Mouse (Mus musculus) forebrain, postnatal 0 days (tissue): ENCODE measurements at regions not wholly inside any gene's neighbourhood (a gene's known extent, or its start where the extent isn't known, plus 50 kb on each side); places are given as distances from the start of the nearest gene placed in this dataset.

ENCODE experiments used
- ATAC-seq: fragments of 200-750 bp; cut with Nextera tagmentation; 2 replicates; pipeline ENCODE4 v1.8.0; 2017; ENCODE audit warnings: mild to moderate bottlenecking, moderate library complexity
- DNase-seq: peaks from one replicate; pipeline ENCODE4 v3.0.0-alpha.2; 2015
- H3K27ac ChIP-seq: fragments of 300-500 bp; sonication (generic); 2 replicates; pipeline ENCODE4 v1.5.1; 2014; ENCODE audit warnings: low read depth, mild to moderate bottlenecking, antibody characterized with exemption, low read length, moderate library complexity, mixed read lengths
- H3K27me3 ChIP-seq: fragments of 300-500 bp; sonication (generic); 2 replicates; pipeline ENCODE4 v1.6.1; 2014; ENCODE audit warnings: mild to moderate bottlenecking, low read length, mixed read lengths; ENCODE audit not compliant: insufficient read depth
- H3K36me3 ChIP-seq: fragments of 300-500 bp; sonication (generic); 2 replicates; pipeline ENCODE4 v1.6.1; 2014; ENCODE audit warnings: mild to moderate bottlenecking, moderate library complexity; ENCODE audit not compliant: insufficient read depth
- H3K4me1 ChIP-seq: fragments of 300-500 bp; sonication (generic); 2 replicates; pipeline ENCODE4 v1.6.1; 2014; ENCODE audit warnings: antibody characterized with exemption; ENCODE audit not compliant: insufficient read depth
- H3K4me2 ChIP-seq: fragments of 300-500 bp; sonication (generic); 2 replicates; pipeline ENCODE4 v1.6.1; 2014; ENCODE audit warnings: low read depth, mild to moderate bottlenecking, moderate library complexity
- H3K4me3 ChIP-seq: fragments of 300-500 bp; sonication (generic); 2 replicates; pipeline ENCODE4 v1.5.1; 2014; ENCODE audit warnings: low read depth, low read length, mixed read lengths
- H3K9ac ChIP-seq: fragments of 300-500 bp; sonication (generic); 2 replicates; pipeline ENCODE4 v1.6.1; 2014; ENCODE audit warnings: mild to moderate bottlenecking
- H3K9me3 ChIP-seq: fragments of 300-500 bp; sonication (generic); 2 replicates; pipeline ENCODE4 v1.6.1; 2016; ENCODE audit warnings: low read length
- CTCF ChIP-seq: sonication (generic); IDR thresholded peaks from 2 replicates; pipeline ENCODE4 v1.5.1; 2016; ENCODE audit warnings: antibody characterized with exemption, control low read depth, low read depth
- WGBS: fragments of 180-500 bp; shearing (Covaris S2); extraction: QIAGEN DNeasy Blood & Tissue Kit; methylation state at CpG from one replicate; pipeline ENCODE4 v1.1.7; 2014; 5-methylcytosine and 5-hydroxymethylcytosine counted together

- ATAC-seq = no peak
- WGBS = 5% methylated on average over 9 of the region's 9 CpGs
- peak; percentile 39 for TF ChIP-seq CTCF
Observed at GRCm38 (mm10) chr3:73134316-73134715, 76.7 kb upstream of the Slitrk3 start.

GRCm38 (mm10) chr3:73125143-73125542 lies 67.5 kb upstream of the Slitrk3 start:
- no peaks in the 10 kb centered on the region for H3K36me3 ChIP-seq
- DNase-seq = no peak
- no peaks in the 10 kb centered on the region for H3K4me1 ChIP-seq
- WGBS = 81% methylated on average over 4 of the region's 4 CpGs
- H3K27me3 ChIP-seq = no peaks in the 10 kb centered on the region
- no peak overlapping the region for H3K9ac ChIP-seq
- H3K4me2 ChIP-seq = no peak overlapping the region
- H3K4me3 ChIP-seq = no peak overlapping the region
- no peak for TF ChIP-seq CTCF
- H3K9me3 ChIP-seq = 0 out of 2 replicates have a peak, but pooled peaks cover 3% of the 10 kb centered on the region
- H3K27ac ChIP-seq = no peak overlapping the region
- no peak for ATAC-seq

More at GRCm38 (mm10) chr3:73134316-73134715, 76.7 kb upstream of the Slitrk3 start:
- no peaks in the 10 kb centered on the region for H3K9me3 ChIP-seq
- H3K36me3 ChIP-seq = no peaks in the 10 kb centered on the region
- H3K27ac ChIP-seq = no peak overlapping the region
- H3K9ac ChIP-seq = no peak overlapping the region
- no peaks in the 10 kb centered on the region for H3K4me1 ChIP-seq
- H3K27me3 ChIP-seq = no peaks in the 10 kb centered on the region
- peak; percentile 15 for DNase-seq
- H3K4me3 ChIP-seq = no peak overlapping the region
- H3K4me2 ChIP-seq = no peak overlapping the region

- no peaks in the 10 kb centered on the region for H3K9me3 ChIP-seq
- TF ChIP-seq CTCF = no peak
- no peak for DNase-seq
- no peak for ATAC-seq
- no peak overlapping the region for H3K9ac ChIP-seq
- H3K4me1 ChIP-seq = no peaks in the 10 kb centered on the region
- no peak overlapping the region for H3K27ac ChIP-seq
- no peaks in the 10 kb centered on the region for H3K36me3 ChIP-seq
- 75% methylated on average over 1 of the region's 1 CpGs for whole genome bisulfite sequencing
- H3K27me3 ChIP-seq = no peaks in the 10 kb centered on the region
- H3K4me3 ChIP-seq = no peak overlapping the region
- no peak overlapping the region for H3K4me2 ChIP-seq
Observed at GRCm38 (mm10) chr3:73109102-73109501, 51.5 kb upstream of the Slitrk3 start.
